Mouse (Mus musculus) hindbrain, embryonic 16.5 days (tissue): ENCODE data around the gene Carns1. TPM values are rescaled to one million over a fixed set of nuclear protein-coding genes. Genes with fewer than 3 reads are reported as not detected.

Experiments
- ATAC-seq: fragments of 200-750 bp; cut with Nextera tagmentation; 2 replicates; pipeline ENCODE4 v1.8.0; 2017; ENCODE audit warnings: moderate TSS enrichment, moderate library complexity
- H3K27ac ChIP-seq: fragments of 300-500 bp; sonication (generic); 2 replicates; pipeline ENCODE4 v1.5.1; 2014; ENCODE audit warnings: low read depth, mild to moderate bottlenecking, control low read depth, low read length, moderate library complexity
- H3K27me3 ChIP-seq: fragments of 300-500 bp; sonication (generic); replicated peaks from 2 replicates; pipeline ENCODE4 v1.6.1; 2014; ENCODE audit warnings: low read length; ENCODE audit not compliant: control insufficient read depth, insufficient read depth
- H3K36me3 ChIP-seq: fragments of 300-500 bp; sonication (generic); 2 replicates; pipeline ENCODE4 v1.6.1; 2014; ENCODE audit warnings: mild to moderate bottlenecking, low read length, moderate library complexity, mixed read lengths; ENCODE audit not compliant: control insufficient read depth, insufficient read depth
- H3K4me1 ChIP-seq: fragments of 300-500 bp; sonication (generic); 2 replicates; pipeline ENCODE4 v1.6.1; 2014; ENCODE audit warnings: low read depth, low read length; ENCODE audit not compliant: control insufficient read depth, insufficient read depth
- H3K4me2 ChIP-seq: fragments of 300-500 bp; sonication (generic); 2 replicates; pipeline ENCODE4 v1.6.1; 2014; ENCODE audit warnings: mild to moderate bottlenecking, low read length, control low read depth, moderate library complexity
- H3K4me3 ChIP-seq: fragments of 300-500 bp; sonication (generic); 2 replicates; pipeline ENCODE4 v1.5.1; 2014; ENCODE audit warnings: mild to moderate bottlenecking, low read length, control low read depth, moderate library complexity
- H3K9ac ChIP-seq: fragments of 300-500 bp; sonication (generic); 2 replicates; pipeline ENCODE4 v1.6.1; 2014; ENCODE audit warnings: low read depth, mild to moderate bottlenecking, control low read depth, low read length, moderate library complexity
- H3K9me3 ChIP-seq: fragments of 300-500 bp; sonication (generic); 2 replicates; pipeline ENCODE4 v1.6.1; 2014; ENCODE audit warnings: mild to moderate bottlenecking, low read length, moderate library complexity; ENCODE audit not compliant: control insufficient read depth
- WGBS: fragments of 180-500 bp; shearing (Covaris S2); extraction: QIAGEN DNeasy Blood & Tissue Kit; methylation state at CpG from one replicate; pipeline ENCODE4 v1.1.7; 2014; 5-methylcytosine and 5-hydroxymethylcytosine counted together
- polyA plus RNA-seq: library from polyadenylated mRNA; unstranded; fragments of >200 nt; fragmentation: Nextera tagmentation; extraction: Ambion mirVana; gene quantifications from 2 replicates; pipeline ENCODE4 v1.2.1, GENCODE M21; 2015

The Carns1 gene
- polyA plus RNA-seq, 1 experiment from 2014 or later, result 7.9 TPM

- ATAC-seq, result peak; percentile 95
- no peaks in the 10 kb centered on the region for H3K36me3 ChIP-seq
- H3K4me3 ChIP-seq, result peak overlapping the region; percentile 53
- H3K27me3 ChIP-seq, result no peaks in the 10 kb centered on the region
- peak overlapping the region; percentile 94 for H3K27ac ChIP-seq
- H3K9me3 ChIP-seq, result no peaks in the 10 kb centered on the region
- under 1% methylated on average over 43 of the region's 43 CpGs for WGBS
- H3K4me1 ChIP-seq, result peaks cover 5% of the 10 kb centered on the region
- H3K9ac ChIP-seq, result peak overlapping the region; percentile 89
- peak overlapping the region; percentile 94 for H3K4me2 ChIP-seq
Observed at GRCm38 (mm10) chr19:4169378-4169784, 5.9 kb downstream of the Carns1 start.

- no peak overlapping the region for H3K4me3 ChIP-seq
- no peak for ATAC-seq
- H3K4me1 ChIP-seq, result peaks cover 17% of the 10 kb centered on the region
- H3K9me3 ChIP-seq, result no peaks in the 10 kb centered on the region
- H3K27me3 ChIP-seq, result no peaks in the 10 kb centered on the region
- H3K4me2 ChIP-seq, result no peak overlapping the region
- no peak overlapping the region; the same call in 1 of the 2 replicates for H3K27ac ChIP-seq
- no peaks in the 10 kb centered on the region for H3K36me3 ChIP-seq
- WGBS, result 77% methylated on average over 9 of the region's 9 CpGs
- H3K9ac ChIP-seq, result peak overlapping the region; percentile 13; the same call in 1 of the 2 replicates
Observed at GRCm38 (mm10) chr19:4166678-4167476, 8.4 kb downstream of the Carns1 start.

GRCm38 (mm10) chr19:4164721-4165120, 10.6 kb downstream of the Carns1 start:
- Histone ChIP-seq H3K4me2 (no peak overlapping the region), H3K4me1 (peaks cover 12% of the 10 kb centered on the region), H3K9ac (no peak overlapping the region), H3K4me3 (no peak overlapping the region), H3K27me3 (no peaks in the 10 kb centered on the region), H3K36me3 (peaks cover 12% of the 10 kb centered on the region; the same call in 1 of the 2 replicates), H3K27ac (no peak overlapping the region), H3K9me3 (no peaks in the 10 kb centered on the region)
- 81% methylated on average over 2 of the region's 2 CpGs for WGBS
- no peak for ATAC-seq

- H3K27ac ChIP-seq, result no peak overlapping the region
Observed at GRCm38 (mm10) chr19:4164100-4164499, 11.2 kb downstream of the Carns1 start.

GRCm38 (mm10) chr19:4163543-4163887, 11.8 kb downstream of the Carns1 start:
- Histone ChIP-seq H3K4me2 (peak overlapping the region; percentile 67), H3K4me3 (peak overlapping the region; percentile 74), H3K9me3 (no peaks in the 10 kb centered on the region), H3K36me3 (peaks cover 24% of the 10 kb centered on the region), H3K4me1 (peaks cover 12% of the 10 kb centered on the region), H3K27ac (peak overlapping the region; percentile 80), H3K27me3 (no peaks in the 10 kb centered on the region), H3K9ac (peak overlapping the region; percentile 84)
- peak; percentile 48 for ATAC-seq
- 38% methylated on average over 4 of the region's 4 CpGs for WGBS

More at GRCm38 (mm10) chr19:4164100-4164499, 11.2 kb downstream of the Carns1 start:
- Histone ChIP-seq H3K9me3 (no peaks in the 10 kb centered on the region), H3K27me3 (no peaks in the 10 kb centered on the region), H3K4me2 (no peak overlapping the region), H3K4me1 (peaks cover 12% of the 10 kb centered on the region), H3K9ac (no peak overlapping the region), H3K36me3 (peaks cover 18% of the 10 kb centered on the region), H3K4me3 (no peak overlapping the region)
- WGBS, result 88% methylated on average over 3 of the region's 3 CpGs
- ATAC-seq, result no peak

DNA sequence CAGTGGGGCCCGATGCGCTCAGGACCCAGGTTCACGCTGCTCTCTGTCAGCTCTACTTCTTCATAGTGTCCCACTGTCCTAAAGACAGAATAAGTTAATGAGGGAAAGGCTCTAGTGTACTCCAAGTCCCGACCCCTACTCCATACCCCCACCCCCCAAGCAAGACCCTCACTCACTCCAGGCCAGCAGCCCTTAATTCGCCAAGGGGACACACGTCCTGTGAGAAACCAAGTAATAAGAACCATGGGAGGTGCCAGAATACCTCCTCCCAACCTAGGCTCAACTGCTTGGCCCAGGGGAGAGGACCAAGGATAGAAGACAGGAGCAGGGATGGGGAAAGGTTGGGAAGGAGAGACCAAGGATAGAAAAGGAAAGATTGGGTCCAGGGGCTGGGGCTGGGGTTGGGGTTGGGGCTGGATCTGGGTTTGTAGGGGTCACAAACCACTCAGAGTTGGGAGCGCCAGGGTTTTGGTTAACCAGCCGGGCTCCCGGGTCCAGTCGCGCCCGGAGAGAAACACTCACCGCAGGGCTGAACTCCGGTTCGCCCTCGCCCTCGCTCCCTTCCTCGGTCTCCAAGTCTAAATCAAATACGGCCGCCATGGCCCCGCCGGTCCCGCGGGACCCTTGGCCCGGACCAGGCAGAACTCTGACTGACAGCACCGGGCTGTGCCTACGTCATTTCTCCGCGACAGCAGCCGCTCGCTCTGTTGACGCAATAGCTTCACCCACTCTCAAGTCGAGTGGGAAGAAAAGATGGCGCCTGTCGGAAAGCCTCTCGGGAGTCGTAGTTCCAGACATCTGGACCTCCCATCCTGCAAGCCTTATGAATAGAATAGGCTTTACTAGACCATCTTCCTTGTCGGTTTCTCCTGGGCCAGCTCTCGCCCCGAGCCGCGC, 12.4 kb downstream of the Carns1 start, which contains the start of gene Rps6kb2:
Gene Rps6kb2 (minus strand): TSS at position 709 of the 897 bp plus-strand sequence.
- no peaks in the 10 kb centered on the region for H3K9me3 ChIP-seq
- ATAC-seq, result peak; percentile 87
- WGBS, result 6% methylated on average over 42 of the region's 42 CpGs
- H3K36me3 ChIP-seq, result peaks cover 29% of the 10 kb centered on the region
- peak within 1 kb of the TSS; percentile 67 for H3K4me2 ChIP-seq
- H3K4me1 ChIP-seq, result peaks cover 12% of the 10 kb centered on the region
- peak within 1 kb of the TSS; percentile 74 for H3K4me3 ChIP-seq
- peak within 1 kb of the TSS; percentile 84 for H3K9ac ChIP-seq
- peak within 1 kb of the TSS; percentile 80 for H3K27ac ChIP-seq
- H3K27me3 ChIP-seq, result no peaks in the 10 kb centered on the region

- no peaks in the 10 kb centered on the region for H3K9me3 ChIP-seq
- no peak overlapping the region for H3K27ac ChIP-seq
- 94% methylated on average over 8 of the region's 8 CpGs for WGBS
- peaks cover 47% of the 10 kb centered on the region for H3K36me3 ChIP-seq
- ATAC-seq, result no peak
- peaks cover 12% of the 10 kb centered on the region for H3K4me1 ChIP-seq
- no peak overlapping the region for H3K9ac ChIP-seq
- no peaks in the 10 kb centered on the region for H3K27me3 ChIP-seq
- H3K4me2 ChIP-seq, result no peak overlapping the region
- no peak overlapping the region for H3K4me3 ChIP-seq
Observed at GRCm38 (mm10) chr19:4159049-4159448, 16.2 kb downstream of the Carns1 start.

GRCm38 (mm10) chr19:4156771-4157170, 18.5 kb downstream of the Carns1 start:
- Histone ChIP-seq H3K9ac (no peak overlapping the region), H3K36me3 (peaks cover 51% of the 10 kb centered on the region), H3K4me1 (no peaks in the 10 kb centered on the region), H3K4me2 (no peak overlapping the region), H3K27me3 (no peaks in the 10 kb centered on the region), H3K27ac (no peak overlapping the region), H3K4me3 (no peak overlapping the region), H3K9me3 (no peaks in the 10 kb centered on the region)
- ATAC-seq, result no peak
- 93% methylated on average over 12 of the region's 12 CpGs for WGBS

- H3K36me3 ChIP-seq, result peaks cover 47% of the 10 kb centered on the region
Observed at GRCm38 (mm10) chr19:4156073-4156579, 19.2 kb downstream of the Carns1 start.

More at GRCm38 (mm10) chr19:4156073-4156579, 19.2 kb downstream of the Carns1 start:
- no peak overlapping the region for H3K4me3 ChIP-seq
- H3K4me2 ChIP-seq, result no peak overlapping the region
- H3K4me1 ChIP-seq, result no peaks in the 10 kb centered on the region
- H3K9ac ChIP-seq, result no peak overlapping the region
- WGBS, result 60% methylated on average over 20 of the region's 20 CpGs
- H3K27me3 ChIP-seq, result no peaks in the 10 kb centered on the region
- no peak overlapping the region for H3K27ac ChIP-seq
- H3K9me3 ChIP-seq, result no peaks in the 10 kb centered on the region
- no peak for ATAC-seq
